Mouse (Mus musculus): ENCODE measurements around the gene Izumo1r.

The Izumo1r gene

GRCm38 (mm10) chr9:14866957-14867356 is 36.8 kb downstream of the Izumo1r start:
- peak in 1 of 2 experiments; percentile 10 for DNase-seq (ENCODE audit: low spot score in 2 of 2)

- DNase-seq (ENCODE audit: low spot score in 2 of 2), result no peak
Measured at GRCm38 (mm10) chr9:14864726-14865125, 39.0 kb downstream of the Izumo1r start.

GRCm38 (mm10) chr9:14863126-14863525 is 40.6 kb downstream of the Izumo1r start:
- no peak for DNase-seq (ENCODE audit: low spot score in 2 of 2)

- DNase-seq (ENCODE audit: low spot score in 2 of 2), result no peak
Measured at GRCm38 (mm10) chr9:14859868-14860639, 43.7 kb downstream of the Izumo1r start, which contains the start of gene Gpr83. TSS of gene Gpr83 (plus strand) at chr9:14860210.

GRCm38 (mm10) chr9:14858782-14859181 is 45.0 kb downstream of the Izumo1r start:
- no peak for DNase-seq (ENCODE audit: low spot score in 2 of 2)

DNA sequence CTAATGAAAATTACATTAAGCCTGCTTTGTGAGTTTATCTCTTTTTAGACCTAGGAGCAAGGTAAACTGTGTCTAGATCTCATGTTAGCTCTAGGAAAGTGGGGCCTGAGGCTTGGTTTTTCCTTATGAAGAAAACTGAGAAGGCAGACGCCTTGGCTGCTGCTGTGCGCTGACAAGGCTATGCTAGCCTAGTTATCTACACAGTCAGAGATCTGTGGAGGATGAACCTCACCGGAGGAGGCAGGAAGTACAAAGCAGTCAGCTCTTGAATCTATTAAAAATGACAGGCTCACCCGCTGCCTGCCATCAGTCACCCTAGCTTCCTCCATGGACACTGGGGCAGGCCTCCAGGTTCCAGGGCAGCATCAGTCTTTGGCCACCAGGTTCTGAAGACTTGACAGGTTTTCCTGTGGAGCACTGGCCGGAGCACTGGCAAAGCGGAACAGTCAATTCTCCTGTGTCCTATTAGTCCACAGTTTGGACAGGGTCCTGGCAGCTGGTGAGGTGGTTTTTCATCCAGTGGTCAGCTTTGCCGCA is 45.5 kb downstream of the Izumo1r start:
- no peak for DNase-seq (ENCODE audit: low spot score in 2 of 2)

DNA sequence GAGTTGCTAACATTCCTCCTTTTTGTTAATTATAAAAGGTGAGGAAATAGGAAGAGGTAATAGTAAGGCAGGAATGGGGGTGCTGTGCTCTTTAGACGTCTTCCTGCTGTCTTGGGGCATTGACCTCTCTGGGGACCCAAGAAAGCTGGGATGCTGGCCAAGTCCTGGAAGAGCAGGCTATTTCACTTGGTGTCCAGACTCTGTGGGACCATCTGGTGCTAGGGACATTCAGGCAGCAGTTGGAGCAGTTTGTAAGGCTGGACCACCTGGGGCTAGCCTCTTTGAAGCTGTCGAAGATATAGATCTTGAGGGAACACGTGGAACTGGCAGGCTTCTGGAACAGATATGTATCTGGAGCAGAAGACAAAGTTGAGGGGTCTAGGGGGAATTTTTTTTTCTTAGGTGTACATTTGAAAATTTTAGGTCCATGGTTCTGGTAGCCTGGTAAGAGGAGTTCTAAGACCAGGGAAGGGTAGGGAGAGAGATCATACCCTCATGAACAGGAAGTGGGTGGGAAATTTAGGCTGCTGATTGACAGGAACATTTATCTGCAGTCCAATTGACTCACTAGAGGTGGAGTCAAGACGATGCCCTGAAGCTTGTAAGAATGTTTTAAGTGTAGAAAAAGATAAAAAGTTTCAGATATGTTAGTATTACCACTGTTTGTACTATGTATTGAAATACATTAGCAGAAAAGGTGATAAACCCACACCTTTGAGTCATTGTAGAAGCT is 46.7 kb downstream of the Izumo1r start:
- DNase-seq (ENCODE audit: low spot score in 2 of 2), result no peak

GRCm38 (mm10) chr9:14854585-14854984 is 49.2 kb downstream of the Izumo1r start:
- DNase-seq (ENCODE audit: low spot score in 2 of 2), result no peak

DNA sequence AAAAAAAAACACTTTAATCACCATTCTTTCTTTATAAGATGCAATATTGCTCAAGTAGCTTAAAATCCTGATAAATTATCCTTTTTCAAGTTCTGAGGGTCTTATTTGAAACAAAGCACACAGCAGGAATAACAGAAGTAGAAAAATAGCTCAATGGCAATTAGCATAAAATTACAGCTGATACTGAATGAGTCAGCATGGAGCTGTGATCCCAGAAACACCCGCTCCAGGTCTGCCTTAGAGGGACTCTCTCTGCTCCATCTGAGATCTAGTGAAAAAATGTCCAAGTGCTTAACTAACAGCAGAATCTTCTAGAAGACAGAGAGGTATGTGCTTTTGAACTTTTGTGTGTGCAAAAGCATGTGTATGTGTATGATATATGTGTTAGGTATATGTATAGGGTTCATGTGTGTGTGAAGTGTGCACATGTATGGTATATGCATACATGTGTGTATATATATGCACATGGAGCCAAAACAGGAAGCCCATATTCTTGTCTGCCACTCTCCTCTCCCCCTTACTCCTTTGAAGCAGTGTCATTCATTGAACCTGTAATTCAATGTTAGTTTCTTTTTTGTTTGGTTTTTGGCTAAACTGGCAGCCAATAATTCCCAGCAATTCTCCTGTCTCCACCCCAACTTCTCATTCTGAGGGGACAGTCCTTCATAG is 55.3 kb downstream of the Izumo1r start:
- DNase-seq (ENCODE audit: low spot score in 2 of 2), result no peak

GRCm38 (mm10) chr9:14846428-14846827 is 57.3 kb downstream of the Izumo1r start:
- no peak for DNase-seq (ENCODE audit: low spot score in 2 of 2)

- DNase-seq (ENCODE audit: low spot score in 2 of 2), result no peak
Measured at GRCm38 (mm10) chr9:14843901-14844300, 59.8 kb downstream of the Izumo1r start.

DNA sequence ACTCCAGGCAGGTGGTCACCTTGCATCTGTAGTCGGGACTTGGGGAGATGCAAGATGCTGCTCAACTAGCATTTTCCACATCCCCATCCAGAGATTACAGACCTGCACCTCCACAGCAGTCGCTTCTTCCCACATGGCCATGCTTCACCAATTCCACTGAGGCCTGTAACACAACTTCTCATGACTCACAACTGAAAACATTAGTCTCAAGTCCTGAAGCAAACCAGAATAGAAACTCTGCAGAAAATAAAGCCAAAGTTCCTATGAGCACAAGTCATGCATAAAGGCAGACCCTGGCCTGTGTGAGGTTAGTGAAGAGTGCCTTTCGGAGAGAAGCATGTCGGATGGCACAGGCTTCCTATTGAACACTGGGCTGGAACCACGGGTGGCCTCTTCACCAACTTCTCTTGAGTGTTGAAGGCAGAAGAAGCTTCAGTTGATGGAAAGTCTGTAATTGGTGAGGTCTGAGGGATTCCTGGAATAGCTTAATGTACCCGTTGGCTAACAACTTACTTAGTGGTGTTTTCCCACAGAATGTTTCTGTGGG is 60.4 kb downstream of the Izumo1r start:
- no peak for DNase-seq (ENCODE audit: low spot score in 2 of 2)

DNA sequence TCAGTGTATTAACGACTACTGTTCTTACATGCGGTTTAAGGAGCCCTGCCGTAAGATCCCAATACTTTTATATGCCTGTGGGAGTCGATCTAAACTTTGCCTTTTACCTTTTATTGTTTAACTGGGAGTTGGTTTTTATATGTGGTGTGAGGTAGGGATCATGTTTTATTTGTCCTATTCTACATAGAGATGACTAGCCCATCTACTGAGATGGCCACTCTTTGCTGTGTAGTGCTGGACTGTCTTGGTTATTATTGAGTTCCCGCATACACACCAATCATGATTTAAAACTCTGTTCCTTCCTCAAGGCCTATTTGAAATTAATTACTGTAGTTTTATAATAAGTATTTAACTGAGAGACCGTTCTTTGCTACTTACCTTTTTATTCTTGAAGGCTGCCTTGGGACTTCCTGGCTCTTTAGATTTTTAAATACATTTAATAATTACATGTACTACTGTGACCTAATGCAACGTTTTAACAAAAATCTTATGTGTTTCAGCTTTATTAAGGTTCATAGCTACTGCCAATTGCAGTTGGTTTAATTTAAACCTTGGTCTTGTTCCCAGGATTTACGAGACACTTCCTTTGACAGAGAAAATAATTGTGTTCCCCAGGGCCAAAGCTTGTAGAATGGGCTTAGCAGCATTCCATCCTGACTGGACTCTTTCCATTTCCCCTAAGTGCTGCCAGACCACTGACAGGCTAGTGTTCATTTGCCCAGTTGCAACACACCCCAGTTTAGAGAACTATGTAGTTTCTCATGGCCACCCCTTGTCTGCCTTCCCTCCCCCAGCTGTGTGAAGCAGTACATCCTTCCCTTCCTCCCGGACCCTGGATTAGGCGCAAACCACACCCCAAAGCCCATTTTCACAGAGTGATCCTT is 61.6 kb downstream of the Izumo1r start:
- peak in 1 of 2 experiments; percentile 22 for DNase-seq (ENCODE audit: low spot score in 2 of 2)

DNA sequence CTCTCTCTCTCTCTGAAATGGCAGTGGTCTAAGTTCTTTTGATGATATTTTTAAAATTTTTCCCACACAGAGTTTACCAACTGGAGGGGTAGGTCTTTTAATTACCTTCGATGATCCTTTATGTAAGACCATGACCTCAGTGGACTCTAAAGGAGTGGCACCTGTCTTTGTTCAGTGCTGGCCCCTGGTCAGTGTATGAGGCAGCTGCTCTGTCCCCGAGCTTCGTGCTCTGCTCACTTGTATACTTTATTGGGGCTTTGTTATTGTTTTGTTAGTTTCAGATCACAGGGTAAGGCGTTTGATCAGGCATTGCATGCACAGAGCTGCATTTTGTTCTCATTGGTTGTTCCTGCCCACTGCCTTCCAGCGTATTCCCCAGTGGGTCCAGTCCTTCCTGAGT is 63.8 kb downstream of the Izumo1r start:
- DNase-seq (ENCODE audit: low spot score in 2 of 2), result no peak

DNA sequence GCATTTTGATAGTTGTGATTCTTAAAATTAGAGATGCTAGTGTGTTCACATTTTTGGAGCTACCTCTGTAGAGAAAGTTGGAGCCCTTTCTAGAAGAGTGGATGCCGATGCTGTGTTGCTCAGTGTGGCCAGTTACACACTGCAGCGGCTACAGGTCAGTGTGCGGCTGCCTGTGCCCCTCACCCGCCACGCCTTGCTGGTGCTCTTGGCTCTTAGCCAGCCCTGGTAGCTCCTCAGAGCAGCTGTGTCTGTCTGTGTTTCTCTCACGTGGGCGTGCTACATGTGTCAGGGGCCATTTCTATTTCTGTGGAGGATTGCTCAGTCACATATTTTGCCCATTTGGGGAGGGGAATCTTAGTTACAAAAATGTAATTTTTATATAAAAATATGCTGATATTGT is 64.2 kb downstream of the Izumo1r start:
- DNase-seq (ENCODE audit: low spot score in 2 of 2), result no peak
